Mouse (Mus musculus) bone marrow, adult 2 months (tissue): ENCODE results near the gene Efcab11. TPM values are rescaled to one million over a fixed set of nuclear protein-coding genes. Genes with fewer than 3 reads are reported as not detected.
A peak's percentile ranks its signal among the peaks of the same experiment; 100 is the strongest.

ENCODE experiments used
- H3K27ac ChIP-seq: fragments of 200-500 bp; 2 replicates; pipeline ENCODE4 v1.5.1; 2012; ENCODE audit warnings: low read depth, mild to moderate bottlenecking, control low read depth, inconsistent platforms, low read length; ENCODE audit not compliant: control insufficient read depth, poor library complexity, insufficient read depth
- H3K4me1 ChIP-seq: fragments of 200-500 bp; 2 replicates; pipeline ENCODE4 v1.6.1; 2011; ENCODE audit warnings: low read length; ENCODE audit not compliant: control insufficient read depth, insufficient read depth
- H3K4me3 ChIP-seq: fragments of 200-500 bp; replicated peaks from 2 replicates; pipeline ENCODE3; 2011; ENCODE audit warnings: mild to moderate bottlenecking, low read depth, low read length, control low read depth; ENCODE audit not compliant: control insufficient read depth
- CTCF ChIP-seq: fragments of 200-500 bp; IDR thresholded peaks from 2 replicates; pipeline ENCODE4 v1.5.1; 2011; ENCODE audit warnings: low read length, control low read depth; ENCODE audit not compliant: control insufficient read depth, insufficient read depth
- POLR2A ChIP-seq: fragments of 200-500 bp; IDR thresholded peaks from 2 replicates; pipeline ENCODE4 v1.6.1; 2011; ENCODE audit warnings: low read depth, mild to moderate bottlenecking, control low read depth, low read length, borderline replicate concordance; ENCODE audit not compliant: control insufficient read depth
- WGBS: fragments of 180-500 bp; shearing (Covaris S2); methylation state at CpG from one replicate; pipeline ENCODE4 v1.1.7; 2018; 5-methylcytosine and 5-hydroxymethylcytosine counted together
- polyA plus RNA-seq: library from polyadenylated mRNA; stranded (reverse); fragments of >200 nt; gene quantifications from 2 replicates; pipeline ENCODE4 v1.2.4, GENCODE M21; 2011; ENCODE audit warnings: low replicate concordance; ENCODE audit not compliant: missing spikeins, insufficient read depth, insufficient read length

The Efcab11 gene
- polyA plus RNA-seq, 1 experiment, result 7.1 TPM

DNA sequence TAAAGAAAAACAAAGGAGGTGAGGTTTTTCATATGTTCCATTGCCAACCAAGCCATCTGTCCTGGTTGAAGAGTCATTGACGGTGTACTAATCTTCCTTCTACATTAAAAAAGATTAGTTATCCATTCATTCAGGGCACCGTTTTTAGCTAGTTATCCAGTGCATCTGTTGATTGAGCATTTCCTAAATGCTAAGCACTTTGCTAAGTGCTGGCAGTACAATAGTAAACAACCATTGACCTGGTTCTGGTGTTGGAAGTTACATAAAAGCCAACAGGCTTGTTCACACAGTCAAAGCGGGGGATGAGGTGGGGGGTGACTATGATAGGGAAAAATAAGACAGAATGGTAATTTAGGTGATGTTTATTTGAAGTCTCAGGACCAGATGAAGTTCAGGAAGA lies 35.4 kb upstream of the Efcab11 start:
- 85% methylated on average over 3 of the region's 3 CpGs for WGBS
- Histone ChIP-seq H3K4me1 (no peaks in the 10 kb centered on the region), H3K4me3 (no peak overlapping the region), H3K27ac (no peak overlapping the region)
- TF ChIP-seq POLR2A (no peak), CTCF (no peak)

DNA sequence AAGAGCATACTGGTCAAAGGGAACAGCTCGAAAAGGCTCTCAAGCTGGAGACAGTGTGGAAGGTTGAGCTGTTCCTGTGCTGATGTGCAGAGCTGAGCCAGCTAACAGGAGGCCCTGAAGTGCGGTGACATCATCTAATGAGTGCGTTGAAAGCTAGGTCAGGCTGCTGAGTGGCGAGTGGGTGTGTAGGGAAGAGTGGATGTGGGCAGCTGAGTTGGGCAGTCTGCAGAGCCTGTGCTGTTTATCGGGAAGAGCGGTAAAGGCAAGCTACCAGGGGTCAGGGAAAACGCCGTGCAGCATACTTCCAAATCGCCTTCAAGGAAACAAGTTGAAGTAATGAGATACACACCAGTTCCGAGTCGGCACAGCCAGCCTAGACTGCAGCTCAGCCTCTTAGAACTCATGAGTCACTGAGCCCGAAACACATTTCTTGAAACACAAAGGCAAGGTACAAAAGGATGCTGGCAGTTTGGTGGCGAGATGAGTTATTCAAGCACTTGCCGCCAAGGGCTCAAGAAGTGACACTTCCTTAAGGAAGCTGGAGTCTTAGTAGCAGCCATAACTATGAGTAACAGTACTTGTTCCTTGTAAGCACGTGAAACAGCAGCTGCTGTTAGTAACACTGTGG lies 33.7 kb upstream of the Efcab11 start:
- Histone ChIP-seq H3K4me3 (no peak overlapping the region), H3K27ac (no peak overlapping the region), H3K4me1 (no peaks in the 10 kb centered on the region)
- 88% methylated on average over 15 of the region's 15 CpGs for WGBS
- TF ChIP-seq CTCF (no peak), POLR2A (no peak)

DNA sequence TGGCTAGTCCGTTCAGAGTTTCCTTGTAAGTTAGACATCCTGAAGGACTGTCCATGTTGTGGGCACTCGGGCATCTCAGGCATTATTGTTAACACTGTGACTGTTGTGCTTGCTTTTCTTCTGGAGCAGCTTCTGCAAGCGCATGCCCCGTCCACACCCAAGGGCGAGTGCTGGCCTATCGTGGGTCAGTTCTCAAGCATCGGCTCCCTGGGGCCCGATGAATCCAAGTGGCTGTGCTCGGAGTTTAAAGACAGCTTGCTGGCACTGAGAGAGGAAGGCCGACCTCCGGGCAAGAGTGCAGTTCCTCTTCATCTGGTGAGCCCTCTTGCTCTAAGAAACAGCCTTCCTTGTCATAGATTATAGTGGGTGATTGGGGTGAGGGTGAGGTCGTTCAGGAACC lies 27.2 kb upstream of the Efcab11 start:
- Histone ChIP-seq H3K4me1 (no peaks in the 10 kb centered on the region), H3K4me3 (no peak overlapping the region), H3K27ac (no peak overlapping the region)
- TF ChIP-seq POLR2A (no peak), CTCF (no peak)
- WGBS, result 92% methylated on average over 12 of the region's 12 CpGs

DNA sequence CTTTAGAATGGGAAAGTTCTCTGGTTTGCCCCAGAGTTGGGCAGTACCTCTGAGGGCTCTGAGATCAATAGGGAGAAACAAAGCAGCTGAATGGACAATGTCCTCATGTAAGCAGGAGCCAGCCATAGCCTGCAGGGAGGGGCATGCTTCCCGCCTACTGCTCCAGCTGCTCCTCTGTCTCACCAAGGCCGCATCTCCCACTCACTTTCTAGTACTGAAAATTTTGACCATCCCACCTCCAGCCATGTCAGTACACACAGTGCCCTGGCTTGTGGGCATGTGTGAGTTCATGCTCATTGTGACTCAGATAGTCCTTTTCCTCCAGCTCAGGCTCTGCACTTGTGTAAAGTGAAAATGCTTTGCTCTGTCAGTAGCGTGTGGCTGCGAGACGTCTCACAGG lies 20.3 kb upstream of the Efcab11 start:
- Histone ChIP-seq H3K27ac (no peak overlapping the region), H3K4me1 (peaks cover 2% of the 10 kb centered on the region), H3K4me3 (no peak overlapping the region)
- TF ChIP-seq POLR2A (no peak), CTCF (no peak)
- 94% methylated on average over 5 of the region's 5 CpGs for WGBS

DNA sequence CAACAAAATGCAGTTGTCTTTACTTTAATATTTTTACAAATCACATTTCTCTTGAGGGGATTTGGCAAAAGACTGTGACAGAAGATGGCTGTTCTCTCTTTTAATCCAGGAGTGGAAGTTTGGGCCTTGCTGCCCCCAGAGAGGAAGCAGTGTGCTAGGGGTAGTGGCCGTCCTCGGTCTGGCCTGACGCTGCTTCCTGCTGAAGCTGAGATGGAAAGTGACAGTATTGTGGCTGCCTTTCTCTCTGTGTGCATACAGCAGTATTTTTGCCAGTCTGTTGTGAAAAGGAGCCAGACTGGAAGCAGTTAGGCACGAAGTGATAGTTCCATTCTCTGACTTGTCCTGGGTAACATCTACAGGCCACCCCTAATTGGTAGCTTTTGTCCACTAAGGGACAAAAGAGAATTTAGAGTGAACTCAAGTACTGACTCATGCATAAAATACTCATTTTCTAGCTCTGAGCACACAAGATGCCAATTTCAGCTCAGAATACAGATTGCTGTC lies 18.7 kb upstream of the Efcab11 start:
- Histone ChIP-seq H3K27ac (peak overlapping the region; percentile 27; the same call in 1 of the 2 replicates), H3K4me1 (peaks cover 2% of the 10 kb centered on the region), H3K4me3 (no peak overlapping the region)
- no peak for TF ChIP-seq POLR2A
- WGBS, result 38% methylated on average over 4 of the region's 4 CpGs

DNA sequence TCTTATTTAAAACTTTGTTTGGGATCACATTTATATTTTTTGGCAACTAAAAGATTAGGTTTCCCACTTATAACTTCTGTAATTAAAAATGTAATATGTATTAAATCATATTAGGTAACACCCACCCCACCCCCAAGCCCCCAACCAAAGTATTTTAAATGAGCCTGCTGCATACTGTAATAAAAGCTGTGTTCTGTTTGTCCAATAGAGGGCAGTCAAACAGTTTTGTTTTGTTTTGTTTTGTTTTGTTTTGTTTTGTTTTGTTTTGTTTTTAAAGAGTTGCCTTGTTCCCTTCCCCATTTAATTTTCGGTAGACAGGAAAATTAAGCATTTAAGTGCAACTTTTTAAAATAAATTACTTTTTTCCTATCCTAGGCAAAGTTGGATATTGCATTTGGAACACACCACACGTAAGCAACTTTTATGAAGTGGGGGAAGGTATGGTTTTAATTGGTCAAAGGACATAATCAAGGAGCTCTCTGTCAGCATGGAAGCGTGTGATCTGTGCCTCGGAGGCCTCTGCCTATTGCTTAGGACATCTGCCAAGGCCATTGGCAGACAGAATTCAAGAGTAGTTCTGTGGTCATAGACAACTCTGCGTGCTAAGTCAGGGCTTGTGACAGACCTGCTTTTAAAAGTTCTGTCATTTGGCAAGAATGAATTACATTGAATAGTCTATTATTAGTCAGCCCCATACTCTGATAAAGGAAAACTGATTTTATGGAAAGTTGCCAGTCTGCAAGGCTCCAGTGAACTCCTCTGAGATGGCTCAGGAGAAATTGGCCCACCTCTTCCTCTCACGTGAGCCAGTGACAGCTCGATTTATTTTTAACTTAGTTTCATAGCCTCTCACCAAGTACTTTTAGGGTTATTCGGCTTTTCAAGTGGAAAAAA lies 18.0 kb upstream of the Efcab11 start:
- WGBS, result 62% methylated on average over 8 of the region's 8 CpGs
- TF ChIP-seq CTCF (no peak), POLR2A (no peak)
- no peak overlapping the region for H3K27ac ChIP-seq
- no peak overlapping the region for H3K4me3 ChIP-seq
- H3K4me1 ChIP-seq, result peaks cover 2% of the 10 kb centered on the region

DNA sequence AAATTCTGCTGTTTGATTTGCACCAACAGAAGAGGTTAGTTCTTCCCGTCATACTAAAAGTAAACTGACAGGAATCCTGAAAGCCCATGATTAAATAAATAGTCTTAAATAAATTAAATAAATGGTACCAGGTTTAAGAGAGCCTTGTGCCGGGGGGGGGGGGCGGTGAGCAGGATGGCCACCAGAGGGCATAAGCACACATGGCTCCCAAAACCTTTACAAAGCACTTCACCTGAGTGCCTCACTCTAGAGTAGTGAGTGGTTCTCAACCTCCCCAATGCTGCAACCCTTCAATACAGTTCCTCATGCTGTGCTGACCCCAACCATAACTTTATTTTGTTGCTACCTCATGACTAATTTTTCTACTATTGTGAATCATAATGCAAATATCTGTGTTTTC lies 15.8 kb upstream of the Efcab11 start:
- TF ChIP-seq CTCF, result no peak
- no peak for TF ChIP-seq POLR2A
- whole genome bisulfite sequencing, result 34% methylated on average over 2 of the region's 3 CpGs
- H3K4me1 ChIP-seq, result peaks cover 2% of the 10 kb centered on the region
- H3K4me3 ChIP-seq, result no peak overlapping the region
- H3K27ac ChIP-seq, result no peak overlapping the region

DNA sequence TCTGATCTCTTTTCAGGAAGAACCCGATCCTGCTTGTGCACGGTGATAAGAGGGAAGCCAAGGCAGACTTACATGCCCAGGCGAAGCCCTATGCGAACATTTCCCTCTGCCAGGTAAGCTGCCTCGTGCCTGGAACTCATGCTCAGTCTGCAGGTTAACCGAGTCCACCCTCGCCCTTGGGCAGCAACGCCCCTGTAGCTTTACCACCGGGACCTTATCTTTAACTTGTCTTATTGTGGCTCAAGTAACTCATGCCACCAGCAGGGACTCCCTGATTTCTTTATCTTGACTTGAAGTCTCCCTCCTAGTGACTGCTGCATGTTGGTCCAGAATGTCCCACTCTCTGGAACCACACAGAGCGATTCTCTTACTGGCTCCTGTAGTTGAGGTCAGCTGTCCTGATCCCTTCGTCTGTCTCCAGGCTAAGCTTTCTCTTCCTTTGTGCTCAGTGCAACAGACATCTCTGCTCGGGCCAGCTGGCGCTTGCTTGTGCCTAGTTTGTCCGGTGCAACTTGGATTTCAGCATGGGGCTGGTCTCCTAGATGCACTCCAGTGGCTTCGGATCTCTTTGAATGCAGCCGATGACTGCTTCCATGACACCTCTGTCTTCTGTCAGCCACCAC lies 14.1 kb upstream of the Efcab11 start:
- WGBS, result 79% methylated on average over 16 of the region's 16 CpGs
- no peak overlapping the region for H3K27ac ChIP-seq
- TF ChIP-seq POLR2A, result no peak
- H3K4me1 ChIP-seq, result peaks cover 2% of the 10 kb centered on the region
- H3K4me3 ChIP-seq, result no peak overlapping the region
